Mouse (Mus musculus): ENCODE results near the gene Nell1. TPM values are rescaled to one million over a fixed set of nuclear protein-coding genes. Genes with fewer than 3 reads are reported as not detected.

The Nell1 gene
- polyA plus RNA-seq, 1 experiment from 2014 or later, result 2.7 TPM

GRCm38 (mm10) chr7:49963764-49964163, 10.9 kb upstream of the Nell1 start:
- 75% methylated on average over 2 of the region's 2 CpGs for WGBS
- ATAC-seq (ENCODE audit: insufficient number of reproducible peaks, insufficient read depth, low FRiP score, low TSS enrichment), result no peak
- H3K4me3 ChIP-seq, result no peak overlapping the region

GRCm38 (mm10) chr7:49969516-49969915, 5.1 kb upstream of the Nell1 start:
- Histone ChIP-seq H3K9ac (no peak overlapping the region), H3K9me3 (no peaks in the 10 kb centered on the region), H3K4me3 (no peak overlapping the region), H3K27ac (no peak overlapping the region), H3K4me1 (peaks cover under 1% of the 10 kb centered on the region; the same call in 1 of the 2 replicates), H3K4me2 (replicated peaks) (no peak overlapping the region), H3K27me3 (peaks cover 19% of the 10 kb centered on the region), H3K36me3 (no peaks in the 10 kb centered on the region)
- 53% methylated on average over 4 of the region's 4 CpGs for WGBS
- no peak for ATAC-seq (ENCODE audit: insufficient number of reproducible peaks, insufficient read depth, low FRiP score, low TSS enrichment)

More at GRCm38 (mm10) chr7:49963764-49964163, 10.9 kb upstream of the Nell1 start:
- H3K36me3 ChIP-seq, result no peaks in the 10 kb centered on the region
- H3K4me1 ChIP-seq, result no peaks in the 10 kb centered on the region
- H3K4me2 ChIP-seq (replicated peaks), result no peak overlapping the region
- no peak overlapping the region for H3K27ac ChIP-seq
- no peak overlapping the region for H3K9ac ChIP-seq
- H3K9me3 ChIP-seq, result no peaks in the 10 kb centered on the region
- no peaks in the 10 kb centered on the region for H3K27me3 ChIP-seq

GRCm38 (mm10) chr7:49975441-49976121, 917 bp downstream of the Nell1 start:
- peaks cover 78% of the 10 kb centered on the region for H3K27me3 ChIP-seq
- no peak for ATAC-seq (ENCODE audit: insufficient number of reproducible peaks, insufficient read depth, low FRiP score, low TSS enrichment)
- peak overlapping the region; percentile 96 for H3K4me2 ChIP-seq (replicated peaks)
- peak overlapping the region; percentile 50 for H3K9ac ChIP-seq
- no peaks in the 10 kb centered on the region for H3K9me3 ChIP-seq
- H3K4me1 ChIP-seq, result peaks cover 12% of the 10 kb centered on the region; the same call in 1 of the 2 replicates
- no peaks in the 10 kb centered on the region for H3K36me3 ChIP-seq
- H3K27ac ChIP-seq, result no peak overlapping the region
- under 1% methylated on average over 40 of the region's 40 CpGs for WGBS
- peak overlapping the region; percentile 53 for H3K4me3 ChIP-seq

- Histone ChIP-seq H3K27me3 (peaks cover 39% of the 10 kb centered on the region), H3K4me3 (no peak overlapping the region), H3K27ac (no peak overlapping the region), H3K9me3 (no peaks in the 10 kb centered on the region), H3K36me3 (no peaks in the 10 kb centered on the region), H3K4me2 (replicated peaks) (no peak overlapping the region), H3K4me1 (no peaks in the 10 kb centered on the region), H3K9ac (no peak overlapping the region)
- WGBS, result 12% methylated on average over 9 of the region's 9 CpGs
- ATAC-seq (ENCODE audit: insufficient number of reproducible peaks, insufficient read depth, low FRiP score, low TSS enrichment), result no peak
These were observed 7.0 kb downstream of the Nell1 start for GRCm38 (mm10) chr7:49981511-49982227.

- peaks cover 11% of the 10 kb centered on the region; the same call in 1 of the 2 replicates for H3K27me3 ChIP-seq
- H3K4me1 ChIP-seq, result no peaks in the 10 kb centered on the region
- WGBS, result 30% methylated on average over 6 of the region's 6 CpGs
- H3K9me3 ChIP-seq, result no peaks in the 10 kb centered on the region
- H3K36me3 ChIP-seq, result no peaks in the 10 kb centered on the region
- no peak overlapping the region for H3K9ac ChIP-seq
- no peak overlapping the region for H3K4me3 ChIP-seq
- H3K27ac ChIP-seq, result no peak overlapping the region
- no peak overlapping the region for H3K4me2 ChIP-seq (replicated peaks)
- no peak for ATAC-seq (ENCODE audit: insufficient number of reproducible peaks, insufficient read depth, low FRiP score, low TSS enrichment)
These were observed 10.0 kb downstream of the Nell1 start for GRCm38 (mm10) chr7:49984698-49985097.

GRCm38 (mm10) chr7:49985947-49986346, 11.3 kb downstream of the Nell1 start:
- Histone ChIP-seq H3K36me3 (no peaks in the 10 kb centered on the region), H3K9ac (no peak overlapping the region), H3K4me2 (replicated peaks) (no peak overlapping the region), H3K4me3 (no peak overlapping the region), H3K4me1 (no peaks in the 10 kb centered on the region), H3K9me3 (no peaks in the 10 kb centered on the region), H3K27ac (no peak overlapping the region), H3K27me3 (no peaks in the 10 kb centered on the region)
- 92% methylated on average over 8 of the region's 8 CpGs for WGBS
- no peak for ATAC-seq (ENCODE audit: insufficient number of reproducible peaks, insufficient read depth, low FRiP score, low TSS enrichment)

- H3K9me3 ChIP-seq, result no peaks in the 10 kb centered on the region
- ATAC-seq (ENCODE audit: insufficient number of reproducible peaks, insufficient read depth, low FRiP score, low TSS enrichment), result no peak
- H3K4me1 ChIP-seq, result no peaks in the 10 kb centered on the region
- no peak overlapping the region for H3K27ac ChIP-seq
- H3K27me3 ChIP-seq, result no peaks in the 10 kb centered on the region
- 77% methylated on average over 4 of the region's 4 CpGs for WGBS
- H3K4me3 ChIP-seq, result no peak overlapping the region
- no peaks in the 10 kb centered on the region for H3K36me3 ChIP-seq
- H3K4me2 ChIP-seq (replicated peaks), result no peak overlapping the region
- no peak overlapping the region for H3K9ac ChIP-seq
These were observed 24.7 kb downstream of the Nell1 start for GRCm38 (mm10) chr7:49999321-49999720.

- WGBS, result 51% methylated on average over 2 of the region's 2 CpGs
- no peak for ATAC-seq (ENCODE audit: insufficient number of reproducible peaks, insufficient read depth, low FRiP score, low TSS enrichment)
- H3K4me1 ChIP-seq, result no peaks in the 10 kb centered on the region
- no peak overlapping the region for H3K4me3 ChIP-seq
- no peak overlapping the region for H3K9ac ChIP-seq
- no peak overlapping the region for H3K27ac ChIP-seq
- no peaks in the 10 kb centered on the region for H3K36me3 ChIP-seq
- no peaks in the 10 kb centered on the region for H3K9me3 ChIP-seq
- no peak overlapping the region for H3K4me2 ChIP-seq (replicated peaks)
- H3K27me3 ChIP-seq, result no peaks in the 10 kb centered on the region
These were observed 30.6 kb downstream of the Nell1 start for GRCm38 (mm10) chr7:50005268-50005667.

- H3K9me3 ChIP-seq, result no peaks in the 10 kb centered on the region
- whole genome bisulfite sequencing, result 72% methylated on average over 13 of the region's 13 CpGs
- no peak for ATAC-seq (ENCODE audit: insufficient number of reproducible peaks, insufficient read depth, low FRiP score, low TSS enrichment)
- H3K27me3 ChIP-seq, result no peaks in the 10 kb centered on the region
- H3K9ac ChIP-seq, result no peak overlapping the region
- no peak overlapping the region for H3K4me2 ChIP-seq (replicated peaks)
- no peaks in the 10 kb centered on the region for H3K4me1 ChIP-seq
- no peaks in the 10 kb centered on the region for H3K36me3 ChIP-seq
- no peak overlapping the region for H3K4me3 ChIP-seq
- no peak overlapping the region for H3K27ac ChIP-seq
These were observed 60.8 kb downstream of the Nell1 start for GRCm38 (mm10) chr7:50035187-50036153.

- Histone ChIP-seq H3K36me3 (no peaks in the 10 kb centered on the region), H3K4me2 (replicated peaks) (no peak overlapping the region), H3K27ac (no peak overlapping the region), H3K9me3 (no peaks in the 10 kb centered on the region), H3K4me1 (0 out of 2 replicates have a peak, but pooled peaks cover 3% of the 10 kb centered on the region), H3K27me3 (no peaks in the 10 kb centered on the region), H3K4me3 (no peak overlapping the region), H3K9ac (no peak overlapping the region)
- no peak for ATAC-seq (ENCODE audit: insufficient number of reproducible peaks, insufficient read depth, low FRiP score, low TSS enrichment)
- 38% methylated on average over 6 of the region's 6 CpGs for WGBS
These were observed 66.4 kb downstream of the Nell1 start for GRCm38 (mm10) chr7:50041112-50041511.

GRCm38 (mm10) chr7:50050144-50050543, 75.5 kb downstream of the Nell1 start:
- Histone ChIP-seq H3K9ac (no peak overlapping the region), H3K4me1 (no peaks in the 10 kb centered on the region), H3K27ac (no peak overlapping the region), H3K9me3 (no peaks in the 10 kb centered on the region), H3K36me3 (no peaks in the 10 kb centered on the region), H3K4me3 (no peak overlapping the region), H3K27me3 (no peaks in the 10 kb centered on the region), H3K4me2 (replicated peaks) (no peak overlapping the region)
- ATAC-seq (ENCODE audit: insufficient number of reproducible peaks, insufficient read depth, low FRiP score, low TSS enrichment), result no peak
- WGBS, result 85% methylated on average over 4 of the region's 4 CpGs

Measured in embryonic facial prominence, embryonic 12.5 days (tissue).